Mouse (Mus musculus) lung, adult 2 months (tissue): ENCODE measurements around the gene Galnt18.

Source experiments
- CTCF ChIP-seq: fragments of 200-500 bp; IDR thresholded peaks from 2 replicates; pipeline ENCODE4 v1.5.1; 2011; ENCODE audit warnings: mild to moderate bottlenecking, low read length, control low read depth; ENCODE audit not compliant: insufficient read depth
- POLR2A ChIP-seq: fragments of 200-500 bp; IDR thresholded peaks from 2 replicates; pipeline ENCODE4 v1.6.1; 2011; ENCODE audit warnings: low read depth, mild to moderate bottlenecking, control low read depth, low read length, borderline replicate concordance; ENCODE audit errors: extremely low read depth

DNA sequence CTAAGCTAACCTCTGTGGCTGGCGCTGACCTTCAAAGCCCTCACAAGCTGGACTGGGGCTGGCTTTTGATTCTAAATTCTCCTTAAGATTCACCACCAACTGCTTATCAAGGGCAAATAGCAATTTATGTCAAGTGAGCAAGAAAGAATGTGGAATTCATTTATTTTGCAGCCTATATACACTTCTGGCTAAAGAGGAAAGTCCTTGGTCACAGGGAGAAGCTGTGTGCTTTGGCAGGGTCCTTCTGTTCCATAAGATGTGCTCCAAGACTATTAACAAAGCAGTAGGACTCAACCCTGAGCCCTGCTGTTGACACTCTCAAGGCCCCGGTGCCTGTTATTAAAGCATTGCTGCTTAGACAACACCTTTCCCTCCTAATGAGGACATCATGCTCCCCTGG, 7.4 kb downstream of the Galnt18 start:
- TF ChIP-seq CTCF (no peak), POLR2A (no peak)
